Mouse (Mus musculus) stomach, embryonic 14.5 days (tissue): ENCODE results near the gene Nrg3. TPM values are rescaled to one million over a fixed set of nuclear protein-coding genes. Genes with fewer than 3 reads are reported as not detected.

Experiments
- ATAC-seq: fragments of 200-750 bp; cut with Nextera tagmentation; 2 replicates; pipeline ENCODE4 v1.8.0; 2017; ENCODE audit warnings: low read depth, moderate TSS enrichment; ENCODE audit not compliant: insufficient number of reproducible peaks, insufficient read depth, low FRiP score
- H3K27ac ChIP-seq: fragments of 300-500 bp; sonication (generic); 2 replicates; pipeline ENCODE4 v1.5.1; 2014; ENCODE audit warnings: mild to moderate bottlenecking, low read length, moderate library complexity, mixed read lengths
- H3K27me3 ChIP-seq: fragments of 300-500 bp; sonication (generic); 2 replicates; pipeline ENCODE4 v1.6.1; 2014; ENCODE audit warnings: low read length, control low read depth, mixed read lengths; ENCODE audit not compliant: control insufficient read depth, insufficient read depth
- H3K36me3 ChIP-seq: fragments of 300-500 bp; sonication (generic); 2 replicates; pipeline ENCODE4 v1.6.1; 2014; ENCODE audit warnings: mild to moderate bottlenecking, control low read depth, low read length, moderate library complexity, mixed read lengths; ENCODE audit not compliant: control insufficient read depth, insufficient read depth
- H3K4me1 ChIP-seq: fragments of 300-500 bp; sonication (generic); 2 replicates; pipeline ENCODE4 v1.6.1; 2014; ENCODE audit warnings: low read length, control low read depth, mixed read lengths; ENCODE audit not compliant: control insufficient read depth, insufficient read depth
- H3K4me2 ChIP-seq: fragments of 300-500 bp; sonication (generic); replicated peaks from 2 replicates; pipeline ENCODE4 v1.6.1; 2014; ENCODE audit warnings: low read depth, low read length, control low read depth
- H3K4me3 ChIP-seq: fragments of 300-500 bp; sonication (generic); 2 replicates; pipeline ENCODE4 v1.5.1; 2014; ENCODE audit warnings: low read depth, low read length, control low read depth
- H3K9ac ChIP-seq: fragments of 300-500 bp; sonication (generic); replicated peaks from 2 replicates; pipeline ENCODE4 v1.6.1; 2014; ENCODE audit warnings: low read depth, mild to moderate bottlenecking, control low read depth, low read length, moderate library complexity, mixed read lengths
- H3K9me3 ChIP-seq: fragments of 300-500 bp; sonication (generic); 2 replicates; pipeline ENCODE4 v1.6.1; 2016; ENCODE audit warnings: low read depth, low read length, control low read depth; ENCODE audit not compliant: control insufficient read depth
- WGBS: fragments of 180-500 bp; shearing (Covaris S2); extraction: QIAGEN DNeasy Blood & Tissue Kit; methylation state at CpG from one replicate; pipeline ENCODE4 v1.1.7; 2014; 5-methylcytosine and 5-hydroxymethylcytosine counted together
- polyA plus RNA-seq: library from polyadenylated mRNA; unstranded; fragments of >200 nt; fragmentation: Nextera tagmentation; extraction: Ambion mirVana; gene quantifications from 2 replicates; pipeline ENCODE4 v1.2.1, GENCODE M21; 2014

Gene Nrg3
- polyA plus RNA-seq, 1 experiment from 2014 or later, result 1.1 TPM

- Histone ChIP-seq H3K9ac (no peak overlapping the region), H3K4me3 (no peak overlapping the region), H3K36me3 (no peaks in the 10 kb centered on the region), H3K4me1 (no peaks in the 10 kb centered on the region), H3K4me2 (no peak overlapping the region), H3K9me3 (no peaks in the 10 kb centered on the region), H3K27me3 (no peaks in the 10 kb centered on the region), H3K27ac (no peak overlapping the region)
- 70% methylated on average over 9 of the region's 9 CpGs for WGBS
- ATAC-seq, result no peak
These were observed 770.1 kb downstream of the Nrg3 start for GRCm38 (mm10) chr14:38702596-38703393.

GRCm38 (mm10) chr14:38701413-38701812 lies 771.5 kb downstream of the Nrg3 start:
- WGBS, result 26% methylated on average over 1 of the region's 1 CpGs
- Histone ChIP-seq H3K9ac (no peak overlapping the region), H3K9me3 (no peaks in the 10 kb centered on the region), H3K36me3 (no peaks in the 10 kb centered on the region), H3K4me2 (no peak overlapping the region), H3K4me1 (no peaks in the 10 kb centered on the region), H3K27me3 (no peaks in the 10 kb centered on the region), H3K27ac (no peak overlapping the region), H3K4me3 (no peak overlapping the region)
- ATAC-seq, result no peak

DNA sequence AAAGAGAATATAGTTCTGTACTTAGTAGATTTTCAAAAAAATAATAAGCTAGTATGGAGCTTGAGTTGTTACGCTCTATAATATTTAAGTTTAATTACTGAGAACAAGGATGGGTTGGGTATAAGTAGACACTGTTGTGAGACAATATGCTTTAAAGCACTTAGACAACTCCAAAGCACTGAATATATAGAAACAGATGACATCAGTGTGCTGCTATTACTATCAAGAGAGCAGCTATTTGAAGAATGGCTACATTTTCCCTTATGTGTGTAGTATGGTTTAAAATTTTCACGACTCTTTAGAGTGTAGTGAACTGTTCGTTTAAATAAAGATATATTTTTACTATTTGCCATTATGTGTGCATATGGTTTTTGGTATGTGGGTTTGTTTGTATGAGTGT lies 771.9 kb downstream of the Nrg3 start:
- Histone ChIP-seq H3K9ac (no peak overlapping the region), H3K36me3 (no peaks in the 10 kb centered on the region), H3K4me2 (no peak overlapping the region), H3K9me3 (no peaks in the 10 kb centered on the region), H3K4me1 (no peaks in the 10 kb centered on the region), H3K4me3 (no peak overlapping the region), H3K27me3 (no peaks in the 10 kb centered on the region), H3K27ac (no peak overlapping the region)
- ATAC-seq, result no peak
- 86% methylated on average over 3 of the region's 3 CpGs for WGBS

DNA sequence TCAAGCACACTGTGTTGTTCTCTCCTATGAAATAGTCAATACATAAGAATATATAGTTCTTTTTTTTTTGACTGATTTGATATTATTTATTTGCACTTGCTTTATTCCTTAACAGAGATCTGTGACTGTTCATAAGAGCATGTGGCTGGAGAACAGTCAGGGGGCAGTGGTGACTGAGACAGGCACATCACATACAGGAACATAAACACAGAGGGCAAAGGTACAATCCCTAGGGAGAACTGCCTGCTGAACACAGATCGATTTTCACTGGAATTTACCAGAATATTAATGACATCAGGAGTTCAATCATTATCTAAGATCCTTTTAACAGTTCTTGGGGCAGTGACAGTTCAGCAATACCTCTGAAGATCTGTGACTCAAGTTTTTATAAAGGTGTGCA lies 812.9 kb downstream of the Nrg3 start:
- Histone ChIP-seq H3K9ac (no peak overlapping the region), H3K4me2 (no peak overlapping the region), H3K4me3 (no peak overlapping the region), H3K27me3 (no peaks in the 10 kb centered on the region), H3K4me1 (no peaks in the 10 kb centered on the region), H3K27ac (no peak overlapping the region), H3K9me3 (no peaks in the 10 kb centered on the region), H3K36me3 (no peaks in the 10 kb centered on the region)
- no peak for ATAC-seq
- 29% methylated on average over 1 of the region's 1 CpGs for WGBS

DNA sequence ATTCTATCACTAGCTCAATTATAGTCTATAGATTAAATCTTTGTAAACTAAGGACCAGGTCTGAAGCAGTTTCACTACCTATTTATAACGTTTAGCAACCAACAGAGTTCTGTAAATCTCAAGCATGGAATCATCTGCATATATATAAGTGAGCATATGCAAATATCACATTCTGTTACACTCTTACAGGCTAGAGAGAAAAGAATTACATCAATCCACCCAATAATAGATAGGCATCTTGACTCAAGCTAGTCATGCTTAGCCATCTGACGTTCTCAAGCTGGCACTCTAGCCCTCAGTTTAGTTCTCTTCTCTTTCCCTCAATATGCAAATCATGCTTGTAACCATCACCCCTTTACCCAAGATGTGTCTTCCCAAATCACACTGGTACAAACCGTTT lies 835.8 kb downstream of the Nrg3 start:
- ATAC-seq, result no peak
- Histone ChIP-seq H3K4me1 (no peaks in the 10 kb centered on the region), H3K27ac (no peak overlapping the region), H3K9me3 (no peaks in the 10 kb centered on the region), H3K36me3 (no peaks in the 10 kb centered on the region), H3K9ac (no peak overlapping the region), H3K4me2 (no peak overlapping the region), H3K27me3 (no peaks in the 10 kb centered on the region), H3K4me3 (no peak overlapping the region)
- 85% methylated on average over 3 of the region's 3 CpGs for WGBS

DNA sequence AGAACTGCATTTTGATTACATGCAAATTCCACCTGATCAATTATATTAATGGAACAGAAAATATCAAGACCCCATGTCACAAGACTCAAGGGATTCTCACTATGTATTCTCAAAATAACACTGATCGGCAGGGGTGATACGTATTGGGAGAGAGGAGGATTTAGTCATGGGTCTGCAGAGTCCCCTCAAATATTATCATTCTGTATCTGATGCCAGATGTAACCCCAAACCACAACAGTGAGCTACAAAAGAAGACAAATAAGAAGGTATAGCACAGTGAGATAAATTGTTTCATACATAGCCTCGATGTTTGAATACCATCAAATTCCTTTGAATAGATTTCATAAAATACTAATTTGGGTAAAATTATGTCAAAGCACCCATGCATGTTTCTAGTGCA lies 842.8 kb downstream of the Nrg3 start:
- whole genome bisulfite sequencing, result 89% methylated on average over 3 of the region's 3 CpGs
- H3K4me3 ChIP-seq, result no peak overlapping the region
- H3K27ac ChIP-seq, result no peak overlapping the region

GRCm38 (mm10) chr14:38629671-38630070 lies 843.2 kb downstream of the Nrg3 start:
- no peaks in the 10 kb centered on the region for H3K9me3 ChIP-seq
- no peaks in the 10 kb centered on the region for H3K27me3 ChIP-seq
- H3K36me3 ChIP-seq, result no peaks in the 10 kb centered on the region
- no peak overlapping the region for H3K4me2 ChIP-seq
- no peak overlapping the region for H3K9ac ChIP-seq
- no peaks in the 10 kb centered on the region for H3K4me1 ChIP-seq
- no peak for ATAC-seq
- no peak overlapping the region for H3K4me3 ChIP-seq
- no peak overlapping the region for H3K27ac ChIP-seq

More for the DNA sequence above, 842.8 kb downstream of the Nrg3 start:
- no peaks in the 10 kb centered on the region for H3K4me1 ChIP-seq
- no peak overlapping the region for H3K4me2 ChIP-seq
- no peak overlapping the region for H3K9ac ChIP-seq
- H3K36me3 ChIP-seq, result no peaks in the 10 kb centered on the region
- H3K9me3 ChIP-seq, result no peaks in the 10 kb centered on the region
- H3K27me3 ChIP-seq, result no peaks in the 10 kb centered on the region
- no peak for ATAC-seq

DNA sequence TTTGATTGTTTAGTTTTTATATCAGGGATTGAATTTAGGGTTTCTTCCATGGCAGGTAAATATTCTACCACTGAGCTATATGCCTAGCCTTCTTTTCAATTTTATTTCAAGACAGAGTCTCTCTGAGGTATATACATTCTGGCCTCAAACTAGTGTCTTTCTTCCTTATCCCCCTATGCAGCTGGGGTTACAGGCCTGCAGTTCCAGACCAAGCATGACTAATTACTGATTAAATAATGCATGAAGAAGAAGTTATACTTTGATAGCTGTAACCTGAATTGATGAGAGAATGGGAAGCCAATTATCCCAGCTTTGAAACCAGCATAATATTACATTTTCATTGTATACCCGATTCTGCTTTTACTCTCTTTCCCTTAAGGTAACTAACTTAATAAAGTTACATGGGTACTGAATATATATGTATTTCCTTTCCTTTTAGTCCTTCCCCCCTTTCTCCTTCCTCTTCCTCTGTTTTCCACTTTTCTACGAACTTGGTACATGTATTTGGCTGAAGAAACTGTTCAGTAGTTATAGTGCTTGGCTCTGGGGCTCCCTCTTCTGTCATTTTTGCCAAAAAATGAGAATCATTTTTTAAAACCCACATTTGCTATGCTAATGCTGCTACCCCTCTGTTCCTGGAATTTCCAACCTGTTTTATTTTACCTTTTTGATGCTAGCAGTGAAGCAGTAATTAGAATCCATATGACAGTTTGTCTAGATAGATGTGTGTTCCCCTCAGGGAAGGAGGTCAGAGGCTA lies 843.8 kb downstream of the Nrg3 start:
- no peaks in the 10 kb centered on the region for H3K4me1 ChIP-seq
- no peak overlapping the region for H3K27ac ChIP-seq
- H3K9ac ChIP-seq, result no peak overlapping the region
- H3K27me3 ChIP-seq, result no peaks in the 10 kb centered on the region
- ATAC-seq, result no peak
- no peaks in the 10 kb centered on the region for H3K9me3 ChIP-seq
- no peak overlapping the region for H3K4me2 ChIP-seq
- WGBS, result 72% methylated on average over 2 of the region's 2 CpGs
- no peak overlapping the region for H3K4me3 ChIP-seq
- H3K36me3 ChIP-seq, result no peaks in the 10 kb centered on the region
